18 mouse cellular contexts compared by ENCODE assay signal in genomic region chr9:96502856-96503610, GRCm38 (mm10). TPM values are rescaled to one million over a fixed set of nuclear protein-coding genes. Genes with fewer than 3 reads are reported as not detected.
A peak's percentile ranks its signal among the peaks of the same experiment; 100 is the strongest.
DNase-seq lines count a peak whose midpoint lies in the region; ATAC-seq and TF ChIP-seq lines count a peak whose summit lies in the region.
"Had no signal": no experiment of that assay in that cellular context is flagged by ENCODE, and none has a peak within 500 bp of the region (broad histone marks: within the 10 kb centered on the region; RNA-seq: fewer than 3 reads in every experiment).

No protein-coding gene starts in this region.

- no peak overlapping the region for H3K4me3 ChIP-seq in kidney, embryonic 16.5 days (ENCODE audit: low read length)
- no peak overlapping the region for H3K4me3 ChIP-seq in midbrain, postnatal 0 days (ENCODE audit: low read depth, low read length)
- H3K4me3 ChIP-seq in midbrain, embryonic 15.5 days: no peak overlapping the region
- no peak overlapping the region for H3K4me3 ChIP-seq in forebrain, embryonic 15.5 days
- H3K4me3 ChIP-seq: erythroblast, embryonic 14.5 days; hindbrain, embryonic 15.5 days had no signal

- H3K27ac ChIP-seq in kidney, embryonic 16.5 days (ENCODE audit: low read length): no peak overlapping the region
- H3K27ac ChIP-seq in midbrain, postnatal 0 days (ENCODE audit: low read depth, low read length): no peak overlapping the region
- H3K27ac ChIP-seq in midbrain, embryonic 15.5 days: no peak overlapping the region
- H3K27ac ChIP-seq in forebrain, embryonic 15.5 days (replicated peaks): no peak overlapping the region
- H3K27ac ChIP-seq: hindbrain, embryonic 15.5 days had no signal

- no peaks in the 10 kb centered on the region; the same call in 1 of the 2 replicates for H3K9me3 ChIP-seq in kidney, embryonic 16.5 days (ENCODE audit: low read length)
- H3K9me3 ChIP-seq in midbrain, postnatal 0 days (ENCODE audit: low read length): no peaks in the 10 kb centered on the region
- H3K9me3 ChIP-seq in midbrain, embryonic 15.5 days: no peaks in the 10 kb centered on the region
- H3K9me3 ChIP-seq in forebrain, embryonic 15.5 days: no peaks in the 10 kb centered on the region
- H3K9me3 ChIP-seq: hindbrain, embryonic 15.5 days had no signal

- ATAC-seq in kidney, embryonic 16.5 days (ENCODE audit: low FRiP score, low TSS enrichment): no peak
- no peak for ATAC-seq in midbrain, postnatal 0 days (ENCODE audit: low FRiP score)
- no peak for ATAC-seq in midbrain, embryonic 15.5 days (replicated peaks)
- no peak for ATAC-seq in forebrain, embryonic 15.5 days (replicated peaks)

- TF ChIP-seq CTCF in midbrain, postnatal 0 days (IDR thresholded peaks at IDR 0.05): no peak

- H3K4me1 ChIP-seq in kidney, embryonic 16.5 days (ENCODE audit: insufficient read depth, low read length): peaks cover 11% of the 10 kb centered on the region
- H3K4me1 ChIP-seq in midbrain, postnatal 0 days (ENCODE audit: insufficient read depth, low read length): peaks cover 4% of the 10 kb centered on the region; the same call in 1 of the 2 replicates
- H3K4me1 ChIP-seq in midbrain, embryonic 15.5 days: peaks cover 7% of the 10 kb centered on the region
- H3K4me1 ChIP-seq in forebrain, embryonic 15.5 days: peaks cover 7% of the 10 kb centered on the region

- peak; percentile 14 for DNase-seq in kidney, adult 11 months
- DNase-seq in midbrain, postnatal 0 days (ENCODE audit: low spot score): peak; percentile 36
- DNase-seq in cerebellum, adult 9-11 months: peak; percentile 58
- no peak for DNase-seq in lung, adult 18-20 months
- DNase-seq: adrenal gland, adult 2 months; gastrocnemius, postnatal 25 days; heart, postnatal 10 days; layer of hippocampus, postnatal 36 days; lung, postnatal 4 days had no signal

- no peak overlapping the region for H3K4me2 ChIP-seq in kidney, embryonic 16.5 days (replicated peaks; ENCODE audit: low read depth, low read length)
- no peak overlapping the region for H3K4me2 ChIP-seq in midbrain, postnatal 0 days (ENCODE audit: low read depth, low read length, poor library complexity, severe bottlenecking)
- no peak overlapping the region for H3K4me2 ChIP-seq in midbrain, embryonic 15.5 days
- H3K4me2 ChIP-seq in forebrain, embryonic 15.5 days (replicated peaks): no peak overlapping the region
- H3K4me2 ChIP-seq: hindbrain, embryonic 15.5 days; midbrain, embryonic 11.5 days had no signal

- H3K27me3 ChIP-seq in kidney, embryonic 16.5 days (ENCODE audit: insufficient read depth, low read length): no peaks in the 10 kb centered on the region
- H3K27me3 ChIP-seq in midbrain, postnatal 0 days (ENCODE audit: insufficient read depth, low read length): no peaks in the 10 kb centered on the region
- no peaks in the 10 kb centered on the region for H3K27me3 ChIP-seq in midbrain, embryonic 15.5 days (replicated peaks)
- H3K27me3 ChIP-seq in forebrain, embryonic 15.5 days: no peaks in the 10 kb centered on the region
- H3K27me3 ChIP-seq: hindbrain, embryonic 15.5 days had no signal

- no peaks in the 10 kb centered on the region for H3K36me3 ChIP-seq in kidney, embryonic 16.5 days (ENCODE audit: insufficient read depth, low read length)
- no peaks in the 10 kb centered on the region for H3K36me3 ChIP-seq in midbrain, postnatal 0 days (ENCODE audit: insufficient read depth, low read length)
- no peaks in the 10 kb centered on the region for H3K36me3 ChIP-seq in midbrain, embryonic 15.5 days (replicated peaks)
- H3K36me3 ChIP-seq in forebrain, embryonic 15.5 days: no peaks in the 10 kb centered on the region
- H3K36me3 ChIP-seq: hindbrain, embryonic 15.5 days had no signal

- H3K9ac ChIP-seq in kidney, embryonic 16.5 days (replicated peaks; ENCODE audit: low read length): no peak overlapping the region
- no peak overlapping the region for H3K9ac ChIP-seq in midbrain, postnatal 0 days (replicated peaks; ENCODE audit: low read length, poor library complexity, severe bottlenecking)
- H3K9ac ChIP-seq in midbrain, embryonic 15.5 days: no peak overlapping the region
- H3K9ac ChIP-seq in forebrain, embryonic 15.5 days (replicated peaks): no peak overlapping the region
- H3K9ac ChIP-seq: hindbrain, embryonic 15.5 days had no signal

- 80% methylated on average over 6 of the region's 6 CpGs for WGBS in kidney, embryonic 16.5 days
- WGBS in midbrain, postnatal 0 days: 85% methylated on average over 6 of the region's 6 CpGs
- 85% methylated on average over 6 of the region's 6 CpGs for WGBS in midbrain, embryonic 15.5 days
- WGBS in forebrain, embryonic 15.5 days: 84% methylated on average over 6 of the region's 6 CpGs

RNA-seq across cellular contexts. Expression of gene Gm28729, which starts 22.0 kb away (rescaled TPM):
- not detected in 2 replicates for polyA plus RNA-seq in kidney, embryonic 16.5 days (2015; fragmentation: Nextera tagmentation; extraction: Ambion mirVana)
- total RNA-seq in midbrain, postnatal 0 days (2014; rRNA removed): 0.57 and 0.60 TPM in 2 replicates
- 0.20 and 0.47 TPM in 2 replicates for polyA plus RNA-seq in midbrain, postnatal 0 days (2015; fragmentation: Nextera tagmentation; extraction: Ambion mirVana)
- polyA plus RNA-seq in midbrain, embryonic 15.5 days (2015; fragmentation: Nextera tagmentation; extraction: Ambion mirVana): 0.17 and 0.32 TPM in 2 replicates
- polyA plus RNA-seq in forebrain, embryonic 15.5 days (2015; fragmentation: Nextera tagmentation; extraction: Ambion mirVana): 0.15 and 0.31 TPM in 2 replicates
- total RNA-seq: heart, postnatal 10 days had no signal
- polyA plus RNA-seq: adrenal gland, adult 2 months; C2C12; erythroblast, embryonic 14.5 days; limb, embryonic 11.5 days; liver, embryonic 16.5 days; midbrain, embryonic 11.5 days had no signal

RNA-seq across cellular contexts. Expression of gene Rnf7, which starts 24.6 kb away (rescaled TPM):
- 204 and 207 TPM in 2 replicates for polyA plus RNA-seq in kidney, embryonic 16.5 days (2015; fragmentation: Nextera tagmentation; extraction: Ambion mirVana)
- total RNA-seq in midbrain, postnatal 0 days (2014; rRNA removed): 267 and 406 TPM in 2 replicates
- 215 and 217 TPM in 2 replicates for polyA plus RNA-seq in midbrain, postnatal 0 days (2015; fragmentation: Nextera tagmentation; extraction: Ambion mirVana)
- 196 and 201 TPM in 2 replicates for polyA plus RNA-seq in midbrain, embryonic 15.5 days (2015; fragmentation: Nextera tagmentation; extraction: Ambion mirVana)
- polyA plus RNA-seq in forebrain, embryonic 15.5 days (2015; fragmentation: Nextera tagmentation; extraction: Ambion mirVana): 179 and 187 TPM in 2 replicates

Comparison
In these comparisons a context has a peak if more than half of its experiments do, and no peak if none do; other contexts are left out.
1. DNase-seq: peak in kidney, adult 11 months (single experiment), midbrain, postnatal 0 days (single experiment) and cerebellum, adult 9-11 months (single experiment); none in lung, adult 18-20 months (0 of 2).